Mouse (Mus musculus) kidney, adult 2 months (tissue): Measurements from ENCODE around the gene Ube2g2.

Experiments
- CTCF ChIP-seq: fragments of 200-500 bp; conservative IDR thresholded peaks from 2 replicates; pipeline ENCODE4 v1.5.1; 2011; ENCODE audit warnings: low read depth, mild to moderate bottlenecking, control low read depth, low read length, moderate library complexity, mixed read lengths; ENCODE audit not compliant: insufficient read depth, insufficient read length
- POLR2A ChIP-seq: fragments of 200-500 bp; IDR thresholded peaks from one replicate; pipeline ENCODE4 v1.6.1; 2011; ENCODE audit warnings: low read depth, low read length, control low read depth

DNA sequence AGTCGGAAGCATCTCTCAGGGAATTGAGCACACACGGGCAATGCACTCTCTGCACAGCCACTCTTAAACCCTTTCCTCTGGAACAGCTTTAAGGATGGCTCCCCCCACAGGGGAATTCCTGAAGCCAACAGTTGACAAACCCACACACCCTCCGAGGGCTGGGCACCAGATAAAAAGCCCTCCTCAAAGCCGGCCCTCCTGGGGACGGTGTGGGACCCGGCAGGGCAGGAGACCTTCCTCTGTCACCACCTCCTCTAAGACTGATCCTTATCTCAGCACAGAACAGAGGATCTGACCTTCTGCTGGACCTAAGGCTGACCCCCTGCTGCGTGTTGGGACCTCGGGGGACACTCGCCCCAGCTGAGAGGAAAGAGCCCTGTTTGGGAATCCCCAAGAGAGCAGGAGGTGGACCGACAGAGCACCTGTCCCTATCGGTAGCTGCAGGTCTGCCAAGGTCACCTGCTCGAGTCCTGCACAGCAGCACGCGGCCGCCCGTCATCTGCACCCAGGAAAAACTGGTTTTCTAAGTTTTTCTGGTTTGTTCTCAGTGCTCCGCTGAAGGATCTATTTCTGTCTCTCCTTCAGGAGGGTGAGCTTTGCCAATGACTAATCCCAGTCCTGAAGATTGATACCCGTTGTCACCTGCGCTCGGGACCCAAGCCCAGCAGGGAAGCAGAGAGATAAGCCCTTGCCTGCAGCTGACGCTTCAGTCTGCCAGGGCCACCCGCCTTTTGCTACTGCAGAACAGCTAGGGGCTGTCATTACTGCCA lies 64.0 kb downstream of the Ube2g2 start, which contains the start of gene Tspear:
- TF ChIP-seq POLR2A (no peak), CTCF (no peak)
